ENCODE assay signal across 26 mouse cellular contexts in genomic region chr10:18008118-18008517, GRCm38 (mm10). TPM values are rescaled to one million over a fixed set of nuclear protein-coding genes. Genes with fewer than 3 reads are reported as not detected.
DNase-seq lines count a peak whose midpoint lies in the region; ATAC-seq lines count a peak whose summit lies in the region.
"Had no signal": no experiment of that assay in that cellular context is flagged by ENCODE, and none has a peak within 500 bp of the region (broad histone marks: within the 10 kb centered on the region; RNA-seq: fewer than 3 reads in every experiment).

No protein-coding gene starts in this region.

- no peak overlapping the region for H3K4me3 ChIP-seq in forebrain, embryonic 15.5 days
- H3K4me3 ChIP-seq: embryonic facial prominence, embryonic 12.5 days; embryonic facial prominence, embryonic 15.5 days; heart, embryonic 12.5 days; heart, embryonic 15.5 days; intestine, embryonic 15.5 days had no signal

- peak; percentile 33 for DNase-seq in right cerebral cortex, adult 18-20 months
- DNase-seq in right cerebral cortex, postnatal 10 days (ENCODE audit: low spot score in 2 of 2) = no peak
- DNase-seq in induced T-regulatory cell, adult 2 months (ENCODE audit: low read depth) = peak; percentile 68
- no peak for DNase-seq in ovary, adult 18-20 months (ENCODE audit: low spot score)
- DNase-seq in kidney, adult 9 months = no peak
- DNase-seq: adrenal gland, postnatal 10 days; adrenal gland, postnatal 36 days; cerebellum, adult 11 months; cerebellum, adult 2 months; cerebellum, adult 9-11 months; cerebellum, postnatal 25 days; gastrocnemius, postnatal 25 days; heart, adult 18-20 months; heart, postnatal 10 days; heart, postnatal 4 days; kidney, adult 11 months had no signal

- no peaks in the 10 kb centered on the region for H3K9me3 ChIP-seq in forebrain, embryonic 15.5 days
- H3K9me3 ChIP-seq: embryonic facial prominence, embryonic 12.5 days; embryonic facial prominence, embryonic 15.5 days; heart, embryonic 12.5 days; heart, embryonic 15.5 days; intestine, embryonic 15.5 days had no signal

- no peaks in the 10 kb centered on the region for H3K27me3 ChIP-seq in forebrain, embryonic 15.5 days
- H3K27me3 ChIP-seq: embryonic facial prominence, embryonic 12.5 days; embryonic facial prominence, embryonic 15.5 days; heart, embryonic 12.5 days; heart, embryonic 15.5 days; intestine, embryonic 15.5 days had no signal

- no peak overlapping the region for H3K9ac ChIP-seq in forebrain, embryonic 15.5 days (replicated peaks)
- H3K9ac ChIP-seq: embryonic facial prominence, embryonic 12.5 days; embryonic facial prominence, embryonic 15.5 days; heart, embryonic 12.5 days; heart, embryonic 15.5 days; hindbrain, embryonic 14.5 days; intestine, embryonic 15.5 days had no signal

- H3K27ac ChIP-seq in forebrain, embryonic 15.5 days (replicated peaks) = no peak overlapping the region
- H3K27ac ChIP-seq: embryonic facial prominence, embryonic 12.5 days; embryonic facial prominence, embryonic 15.5 days; heart, embryonic 15.5 days; hindbrain, embryonic 14.5 days; hindbrain, postnatal 0 days; intestine, embryonic 15.5 days had no signal

- H3K4me2 ChIP-seq in forebrain, embryonic 15.5 days (replicated peaks) = no peak overlapping the region
- H3K4me2 ChIP-seq: embryonic facial prominence, embryonic 12.5 days; embryonic facial prominence, embryonic 15.5 days; heart, embryonic 12.5 days; heart, embryonic 15.5 days; hindbrain, embryonic 14.5 days; intestine, embryonic 15.5 days had no signal

- H3K36me3 ChIP-seq in forebrain, embryonic 15.5 days = peaks cover 12% of the 10 kb centered on the region
- H3K36me3 ChIP-seq: embryonic facial prominence, embryonic 15.5 days had no signal

- ATAC-seq in CD4-positive, CD25-positive, alpha-beta regulatory T cell, adult 4 months = peak; percentile 72
- no peak for ATAC-seq in forebrain, embryonic 15.5 days (replicated peaks)
- ATAC-seq: forebrain, embryonic 14.5 days; hindbrain, postnatal 0 days; intestine, embryonic 15.5 days had no signal

- no peaks in the 10 kb centered on the region for H3K4me1 ChIP-seq in forebrain, embryonic 15.5 days
- H3K4me1 ChIP-seq: embryonic facial prominence, embryonic 12.5 days; embryonic facial prominence, embryonic 15.5 days; heart, embryonic 12.5 days; heart, embryonic 15.5 days; intestine, embryonic 15.5 days had no signal

RNA-seq across cellular contexts. Expression of gene Abracl, which starts 15.0 kb away (rescaled TPM):
- 100 to 1,000 TPM; 346 to 495 TPM for polyA plus RNA-seq in CD4-positive, CD25-positive, alpha-beta regulatory T cell, adult 4 months (2017; shearing (Covaris generic))
- 226 and 237 TPM in 2 replicates for polyA plus RNA-seq in forebrain, embryonic 15.5 days (2015; fragmentation: Nextera tagmentation; extraction: Ambion mirVana)

RNA-seq across cellular contexts. Expression of gene Reps1, which starts 47.5 kb away (rescaled TPM):
- 10 to 100 TPM; 34.9 to 39.9 TPM for polyA plus RNA-seq in CD4-positive, CD25-positive, alpha-beta regulatory T cell, adult 4 months (2017; shearing (Covaris generic))
- 16.3 and 30.2 TPM in 2 replicates for polyA plus RNA-seq in forebrain, embryonic 15.5 days (2015; fragmentation: Nextera tagmentation; extraction: Ambion mirVana)

Comparison
In these comparisons a context has a peak if more than half of its experiments do, and no peak if none do; other contexts are left out.
1. DNase-seq: peak in right cerebral cortex, adult 18-20 months (single experiment) and induced T-regulatory cell, adult 2 months (single experiment); none in right cerebral cortex, postnatal 10 days (0 of 2), ovary, adult 18-20 months (single experiment) and kidney, adult 9 months (single experiment).